Mouse (Mus musculus) MEL (cell line): ENCODE measurements around the gene Hist1h1t.

Source experiments
- CTCF ChIP-seq, 3 experiments: IDR thresholded peaks in 2 of 3; conservative IDR thresholded peaks in 1 of 3; 2 replicates each; pipeline ENCODE4 v1.5.1; 2011 to 2012; ENCODE audit warnings: low read length in 3 of 3, low read depth in 2 of 3, mild to moderate bottlenecking in 2 of 3, improper control_type of control experiment in 1 of 3, inconsistent platforms in 1 of 3, mixed read lengths in 1 of 3, moderate library complexity in 1 of 3; ENCODE audit not compliant: control insufficient read depth in 1 of 3, insufficient read depth in 1 of 3, poor library complexity in 1 of 3, severe bottlenecking in 1 of 3
- EP300 ChIP-seq, 2 experiments: IDR thresholded peaks; 2 replicates each; pipeline ENCODE4 v1.6.1; 2011; ENCODE audit warnings: improper control_type of control experiment in 2 of 2, low read length in 2 of 2, low read depth in 1 of 2, mild to moderate bottlenecking in 1 of 2
- MAZ ChIP-seq: IDR thresholded peaks from 2 replicates; pipeline ENCODE4 v1.6.1; 2012; ENCODE audit warnings: low read depth, mild to moderate bottlenecking, inconsistent platforms, low read length, improper control_type of control experiment
- MYB ChIP-seq: IDR thresholded peaks from 2 replicates; pipeline ENCODE4 v1.6.1; 2011; ENCODE audit warnings: mild to moderate bottlenecking, low read depth, low read length, improper control_type of control experiment
- MYC ChIP-seq: IDR thresholded peaks from 2 replicates; pipeline ENCODE4 v1.6.1; 2011; ENCODE audit warnings: low read depth, mild to moderate bottlenecking, low read length, improper control_type of control experiment, moderate library complexity
- POLR2A ChIP-seq, 2 experiments: IDR thresholded peaks; 2 replicates each; pipeline ENCODE4 v1.6.1; 2011 to 2012; ENCODE audit warnings: low read length in 2 of 2, mild to moderate bottlenecking in 2 of 2, control low read depth in 1 of 2, improper control_type of control experiment in 1 of 2, low read depth in 1 of 2, moderate library complexity in 1 of 2; ENCODE audit not compliant: control insufficient read depth in 1 of 2, insufficient read depth in 1 of 2, poor library complexity in 1 of 2
- POLR2AphosphoS2 ChIP-seq: IDR thresholded peaks from 2 replicates; pipeline ENCODE4 v1.6.1; 2011; ENCODE audit warnings: low read length, improper control_type of control experiment
- SIN3A ChIP-seq: IDR thresholded peaks from 2 replicates; pipeline ENCODE4 v1.6.1; 2012; ENCODE audit warnings: low read length, improper control_type of control experiment, inconsistent platforms
- TAL1 ChIP-seq: IDR thresholded peaks from 2 replicates; pipeline ENCODE4 v1.6.1; 2012; ENCODE audit warnings: mild to moderate bottlenecking, inconsistent platforms, low read length, moderate library complexity, mixed read lengths
- USF1 ChIP-seq: IDR thresholded peaks from 2 replicates; pipeline ENCODE4 v1.6.1; 2014; ENCODE audit warnings: low read depth, mild to moderate bottlenecking, inconsistent platforms, low read length, improper control_type of control experiment, moderate library complexity
- ZC3H11A ChIP-seq: IDR thresholded peaks from 2 replicates; pipeline ENCODE4 v1.6.1; 2012; ENCODE audit warnings: low read depth, mild to moderate bottlenecking, inconsistent platforms, low read length, improper control_type of control experiment
- ZKSCAN1 ChIP-seq: IDR thresholded peaks from 2 replicates; pipeline ENCODE4 v1.6.1; 2012; ENCODE audit warnings: low read depth, mild to moderate bottlenecking, inconsistent platforms, low read length, improper control_type of control experiment, moderate library complexity

DNA sequence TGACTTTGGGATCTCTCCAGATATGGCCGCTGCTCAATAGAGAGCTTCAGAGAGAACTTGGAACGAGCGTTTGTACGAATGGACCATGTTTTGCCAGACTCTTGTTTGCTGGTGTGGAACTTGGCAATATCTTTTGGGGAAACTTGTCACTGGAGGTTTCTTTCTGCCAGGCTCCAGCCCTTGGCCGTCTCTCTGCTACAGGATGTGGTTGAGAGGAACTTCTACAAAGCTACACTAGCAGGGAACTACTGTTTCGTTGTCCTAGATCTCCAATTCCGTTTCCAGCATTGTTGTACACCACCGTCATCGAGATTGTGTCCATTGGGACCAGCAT lies 33.5 kb downstream of the Hist1h1t start:
- no peak for TF ChIP-seq ZKSCAN1
- no peak for TF ChIP-seq USF1
- no peak for TF ChIP-seq POLR2A (IDR thresholded peaks at IDR 0.05; ENCODE audit: control insufficient read depth in 1 of 2, insufficient read depth in 1 of 2, low read depth in 1 of 2, low read length in 2 of 2, poor library complexity in 1 of 2)
- no peak for TF ChIP-seq EP300 (IDR thresholded peaks at IDR 0.05; ENCODE audit: low read depth in 1 of 2, low read length in 2 of 2)
- TF ChIP-seq CTCF (IDR thresholded peaks at IDR 0.05 in 2 of 3, conservative IDR thresholded peaks at IDR 0.05 in 1 of 3; ENCODE audit: control insufficient read depth in 1 of 3, insufficient read depth in 1 of 3, low read depth in 2 of 3, low read length in 3 of 3, poor library complexity in 1 of 3, severe bottlenecking in 1 of 3): no peak
- TF ChIP-seq MAZ: no peak
- TF ChIP-seq POLR2AphosphoS2: no peak
- no peak for TF ChIP-seq TAL1
- TF ChIP-seq MYC: no peak
- no peak for TF ChIP-seq ZC3H11A
- TF ChIP-seq SIN3A: no peak
- TF ChIP-seq MYB: no peak
